Mouse (Mus musculus) embryonic fibroblast, embryonic 13.5 days (primary cell): ENCODE results near the gene Cldn1. TPM values are rescaled to one million over a fixed set of nuclear protein-coding genes. Genes with fewer than 3 reads are reported as not detected.

ENCODE experiments used
- H3K27ac ChIP-seq: 2 replicates; pipeline ENCODE4 v1.5.1; 2012; ENCODE audit warnings: low read length, control low read depth, inconsistent platforms; ENCODE audit not compliant: insufficient read depth
- H3K4me1 ChIP-seq: 2 replicates; pipeline ENCODE4 v1.6.1; 2011; ENCODE audit warnings: low read length; ENCODE audit not compliant: control insufficient read depth, insufficient read depth
- H3K4me3 ChIP-seq: 2 replicates; pipeline ENCODE4 v1.5.1; 2011; ENCODE audit warnings: mild to moderate bottlenecking, control low read depth, low read length; ENCODE audit not compliant: insufficient read depth
- CTCF ChIP-seq: IDR thresholded peaks from 2 replicates; pipeline ENCODE4 v1.5.1; 2011; ENCODE audit warnings: mild to moderate bottlenecking, control low read depth, low read length, moderate library complexity, borderline replicate concordance; ENCODE audit not compliant: insufficient read depth
- POLR2A ChIP-seq: IDR thresholded peaks from 2 replicates; pipeline ENCODE4 v1.6.1; 2011; ENCODE audit warnings: low read depth, mild to moderate bottlenecking, control low read depth, low read length, moderate library complexity
- polyA plus RNA-seq: library from polyadenylated mRNA; stranded (reverse); fragments of >200 nt; gene quantifications from 2 replicates; pipeline ENCODE4 v1.2.4, GENCODE M21; 2011; ENCODE audit warnings: low read depth; ENCODE audit not compliant: missing spikeins, insufficient read length

The Cldn1 gene
- polyA plus RNA-seq: 2.1 and 3.1 TPM in 2 replicates

- no peak within 1 kb of the TSS for H3K27ac ChIP-seq
- no peaks in the 10 kb centered on the region for H3K4me1 ChIP-seq
- peak within 1 kb of the TSS; percentile 56 for H3K4me3 ChIP-seq
- TF ChIP-seq CTCF: peak; percentile 77
- TF ChIP-seq POLR2A: no peak
Observed at GRCm38 (mm10) chr16:26371325-26372053, at the start of gene Cldn1. Cldn1 (minus strand) TSS chr16:26371841.

- no peak overlapping the region for H3K27ac ChIP-seq
- no peak for TF ChIP-seq POLR2A
- TF ChIP-seq CTCF: no peak
- no peaks in the 10 kb centered on the region for H3K4me1 ChIP-seq
- H3K4me3 ChIP-seq: no peak overlapping the region
Observed at GRCm38 (mm10) chr16:26418616-26419015, 47.0 kb upstream of the Cldn1 start.

- Histone ChIP-seq H3K4me1 (0 out of 2 replicates have a peak, but pooled peaks cover 2% of the 10 kb centered on the region), H3K27ac (no peak overlapping the region), H3K4me3 (no peak overlapping the region)
- TF ChIP-seq POLR2A (no peak), CTCF (no peak)
Observed at GRCm38 (mm10) chr16:26404070-26404469, 32.4 kb upstream of the Cldn1 start.

- TF ChIP-seq POLR2A (no peak), CTCF (no peak)
- H3K4me3 ChIP-seq: no peak overlapping the region
- peak overlapping the region; percentile 85 for H3K27ac ChIP-seq
- 0 out of 2 replicates have a peak, but pooled peaks cover 2% of the 10 kb centered on the region for H3K4me1 ChIP-seq
Observed at GRCm38 (mm10) chr16:26400971-26401370, 29.3 kb upstream of the Cldn1 start.

- TF ChIP-seq POLR2A (no peak), CTCF (no peak)
- H3K4me3 ChIP-seq: no peak overlapping the region
- peak overlapping the region; percentile 85 for H3K27ac ChIP-seq
- H3K4me1 ChIP-seq: 0 out of 2 replicates have a peak, but pooled peaks cover 2% of the 10 kb centered on the region
Observed at GRCm38 (mm10) chr16:26400549-26400948, 28.9 kb upstream of the Cldn1 start.

- TF ChIP-seq CTCF: no peak
- TF ChIP-seq POLR2A: no peak
Observed at GRCm38 (mm10) chr16:26390936-26391335, 19.3 kb upstream of the Cldn1 start.

GRCm38 (mm10) chr16:26386159-26386558 is 14.5 kb upstream of the Cldn1 start:
- Histone ChIP-seq H3K4me3 (no peak overlapping the region), H3K4me1 (no peaks in the 10 kb centered on the region), H3K27ac (no peak overlapping the region)
- TF ChIP-seq CTCF (no peak), POLR2A (no peak)

More at GRCm38 (mm10) chr16:26390936-26391335, 19.3 kb upstream of the Cldn1 start:
- Histone ChIP-seq H3K4me1 (no peaks in the 10 kb centered on the region), H3K27ac (no peak overlapping the region), H3K4me3 (no peak overlapping the region)

- no peak for TF ChIP-seq POLR2A
- TF ChIP-seq CTCF: no peak
- H3K27ac ChIP-seq: no peak overlapping the region
- H3K4me1 ChIP-seq: no peaks in the 10 kb centered on the region
- no peak overlapping the region for H3K4me3 ChIP-seq
Observed at GRCm38 (mm10) chr16:26384112-26384649, 12.5 kb upstream of the Cldn1 start.

- Histone ChIP-seq H3K27ac (no peak overlapping the region), H3K4me1 (no peaks in the 10 kb centered on the region), H3K4me3 (no peak overlapping the region)
- TF ChIP-seq CTCF: no peak
- TF ChIP-seq POLR2A: no peak
Observed at GRCm38 (mm10) chr16:26377170-26377569, 5.5 kb upstream of the Cldn1 start.

- no peaks in the 10 kb centered on the region for H3K4me1 ChIP-seq
- no peak overlapping the region for H3K27ac ChIP-seq
- no peak overlapping the region for H3K4me3 ChIP-seq
- TF ChIP-seq POLR2A: no peak
- TF ChIP-seq CTCF: no peak
Observed at GRCm38 (mm10) chr16:26370127-26370526, 1.5 kb downstream of the Cldn1 start.
